Mouse (Mus musculus): ENCODE data around the gene Defb43. TPM values are rescaled to one million over a fixed set of nuclear protein-coding genes. Genes with fewer than 3 reads are reported as not detected.

Defb43 gene
- not detected in 2 replicates for polyA plus RNA-seq (2015; fragmentation: Nextera tagmentation; extraction: Ambion mirVana)

DNA sequence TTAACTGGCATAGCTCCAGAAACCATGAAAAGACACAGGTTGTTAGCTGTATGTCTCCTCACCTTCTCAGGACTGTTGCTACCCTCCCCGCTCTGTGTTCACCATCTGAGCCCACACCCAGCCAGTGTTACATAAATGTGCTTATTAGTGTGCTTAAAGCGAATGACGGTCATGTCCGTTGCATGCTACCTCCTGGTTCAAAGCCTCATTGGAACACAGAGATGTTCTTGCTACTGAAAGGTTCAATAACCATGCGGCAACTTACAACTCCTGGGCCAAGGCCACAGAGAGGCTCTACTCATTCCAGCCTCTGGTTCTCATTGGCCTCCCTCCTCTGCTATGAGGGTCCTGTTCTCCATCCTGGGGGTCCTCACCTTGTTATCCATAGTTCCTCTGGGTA, at the start of gene Defb43:
Gene Defb43 (plus strand): TSS at position 301 of the 400 bp plus-strand sequence.

DNA sequence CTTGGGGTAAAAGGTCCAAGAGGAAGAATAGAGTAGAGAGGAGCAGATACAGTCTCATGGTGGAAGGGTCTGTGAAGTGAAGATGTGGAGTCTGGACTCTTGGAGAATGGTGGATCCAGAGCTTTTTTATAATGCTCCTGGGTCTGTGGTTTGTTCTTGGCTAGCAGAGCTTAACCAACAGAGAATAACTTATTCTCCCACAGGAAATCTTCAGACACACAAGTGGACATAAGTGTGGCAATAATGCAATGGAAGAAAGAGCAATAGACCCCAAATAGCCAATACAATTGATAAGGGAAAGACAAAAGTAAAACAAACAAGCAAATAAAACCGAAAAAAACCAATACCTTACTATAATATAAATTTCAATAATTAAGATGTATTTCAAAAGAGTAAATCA, 27.2 kb upstream of the Defb43 start, which contains the start of gene Defb48:
Gene Defb48 (minus strand): TSS at position 101 of the 400 bp plus-strand sequence.

DNA sequence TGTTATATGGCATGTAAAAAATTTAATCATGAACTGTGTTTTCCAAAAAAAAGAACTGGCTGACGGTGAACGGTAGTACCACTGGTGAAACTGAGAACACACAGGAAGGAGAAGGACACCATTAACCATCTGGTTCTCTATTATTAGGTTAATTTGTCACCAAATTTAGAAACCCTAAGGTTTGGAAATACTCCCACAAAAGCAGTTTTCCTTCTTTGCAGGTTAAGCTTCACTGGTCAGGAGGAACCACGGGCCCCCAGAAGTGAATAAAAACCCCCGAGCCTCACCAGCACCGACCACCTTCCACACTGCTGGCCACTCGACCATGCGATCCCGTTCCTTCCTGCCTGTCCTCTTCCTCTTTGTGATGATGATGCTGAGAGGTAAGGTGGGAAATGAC, 13.8 kb upstream of the Defb43 start, which contains the start of gene Defb47:
Gene Defb47 (plus strand): TSS at position 301 of the 400 bp plus-strand sequence.

DNA sequence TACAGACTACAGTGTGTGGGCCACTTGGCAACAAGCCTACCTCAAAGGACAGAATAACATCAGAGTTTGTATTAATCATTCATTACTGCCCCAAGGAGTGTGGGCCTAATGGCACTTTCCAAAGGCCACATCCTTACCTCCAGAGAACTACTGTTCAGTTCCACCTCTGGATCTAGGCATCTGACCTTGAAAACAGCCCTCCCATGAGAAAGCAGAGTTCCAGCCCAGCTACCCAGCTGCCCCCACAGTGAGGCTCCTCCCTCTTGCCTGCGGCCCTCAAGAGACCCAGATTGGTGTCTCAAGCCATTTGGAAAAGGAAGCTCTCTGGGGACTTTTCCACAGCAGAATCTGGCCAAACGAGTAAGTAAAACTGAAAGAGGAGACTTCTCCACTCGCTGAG, 35.1 kb downstream of the Defb43 start, which contains the start of gene Defb42:
Gene Defb42 (plus strand): TSS at position 301 of the 400 bp plus-strand sequence.

DNA sequence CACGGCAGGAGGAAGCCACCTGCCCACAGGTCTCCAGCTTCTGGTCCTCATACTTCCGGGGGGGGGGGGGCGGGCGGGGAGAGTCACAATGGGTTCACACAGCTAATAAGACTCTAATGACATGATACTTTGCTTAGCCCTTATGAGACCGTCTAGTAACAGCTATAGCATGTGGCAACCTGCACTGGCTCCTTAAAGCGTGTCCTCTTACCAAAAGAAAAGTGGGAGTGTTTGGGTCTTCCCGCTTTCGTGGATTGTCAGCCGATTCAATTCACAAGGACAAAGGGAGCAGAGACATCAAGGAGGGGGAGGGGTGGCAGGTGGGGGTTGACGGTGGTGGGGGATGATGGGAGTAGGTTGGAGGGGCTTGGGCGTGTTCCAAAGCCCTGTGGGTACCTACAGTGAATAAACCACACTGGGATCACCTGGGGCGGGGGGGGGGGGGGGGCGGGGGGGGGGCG, 38.4 kb downstream of the Defb43 start, which contains the start of gene Defb30:
Gene Defb30 (minus strand): TSS at position 51 of the 461 bp plus-strand sequence.

Other genes with a start within 250 kb of the Defb43 start
- 2.9 and 3.2 TPM in 2 replicates for gene Wdfy2, start 174.1 kb upstream of the Defb43 start, polyA plus RNA-seq (2015; fragmentation: Nextera tagmentation; extraction: Ambion mirVana)
- not detected in 2 replicates for gene Defb48, start 27.3 kb upstream of the Defb43 start, polyA plus RNA-seq (2015; fragmentation: Nextera tagmentation; extraction: Ambion mirVana)
- not detected in 2 replicates for gene Defb47, start 13.7 kb upstream of the Defb43 start, polyA plus RNA-seq (2015; fragmentation: Nextera tagmentation; extraction: Ambion mirVana)
- gene Defb42, start 35.2 kb downstream of the Defb43 start, polyA plus RNA-seq (2015; fragmentation: Nextera tagmentation; extraction: Ambion mirVana) = not detected in 2 replicates
- gene Defb30, start 38.2 kb downstream of the Defb43 start, polyA plus RNA-seq (2015; fragmentation: Nextera tagmentation; extraction: Ambion mirVana) = not detected in 2 replicates

All from skeletal muscle tissue, postnatal 0 days (tissue).